Mouse (Mus musculus) forebrain, embryonic 12.5 days (tissue): Measurements from ENCODE around the gene Chrna7. TPM values are rescaled to one million over a fixed set of nuclear protein-coding genes. Genes with fewer than 3 reads are reported as not detected.

Experiments used
- ATAC-seq: fragments of 200-750 bp; cut with Nextera tagmentation; 2 replicates; pipeline ENCODE4 v1.8.0; 2017; ENCODE audit warnings: moderate TSS enrichment; ENCODE audit not compliant: low FRiP score
- H3K27ac ChIP-seq: fragments of 300-500 bp; sonication (generic); 2 replicates; pipeline ENCODE4 v1.5.1; 2016; ENCODE audit warnings: mild to moderate bottlenecking
- H3K27me3 ChIP-seq: fragments of 300-500 bp; sonication (generic); 2 replicates; pipeline ENCODE4 v1.6.1; 2016; ENCODE audit warnings: mild to moderate bottlenecking
- H3K36me3 ChIP-seq: fragments of 300-500 bp; sonication (generic); replicated peaks from 2 replicates; pipeline ENCODE4 v1.6.1; 2016; ENCODE audit warnings: mild to moderate bottlenecking
- H3K4me1 ChIP-seq: fragments of 300-500 bp; sonication (generic); 2 replicates; pipeline ENCODE4 v1.6.1; 2016
- H3K4me2 ChIP-seq: fragments of 300-500 bp; sonication (generic); 2 replicates; pipeline ENCODE4 v1.6.1; 2016; ENCODE audit warnings: mild to moderate bottlenecking, moderate library complexity
- H3K4me3 ChIP-seq: fragments of 300-500 bp; sonication (generic); replicated peaks from 2 replicates; pipeline ENCODE4 v1.5.1; 2016; ENCODE audit warnings: mild to moderate bottlenecking
- H3K9ac ChIP-seq: fragments of 300-500 bp; sonication (generic); 2 replicates; pipeline ENCODE4 v1.6.1; 2016; ENCODE audit warnings: mild to moderate bottlenecking
- H3K9me3 ChIP-seq: fragments of 300-500 bp; sonication (generic); 2 replicates; pipeline ENCODE4 v1.6.1; 2016
- WGBS: fragments of 180-500 bp; shearing (Covaris S2); methylation state at CpG from one replicate; pipeline ENCODE4 v1.1.7; 2016; 5-methylcytosine and 5-hydroxymethylcytosine counted together
- polyA plus RNA-seq: library from polyadenylated mRNA; unstranded; fragments of >200 nt; fragmentation: Nextera tagmentation; extraction: Ambion mirVana; gene quantifications from 2 replicates; pipeline ENCODE4 v1.2.1, GENCODE M21; 2016

Gene Chrna7
- polyA plus RNA-seq, 1 experiment from 2014 or later: 4.3 TPM

- peak; percentile 84; the same call in 1 of the 2 replicates for ATAC-seq
- 21% methylated on average over 7 of the region's 7 CpGs for WGBS
- Histone ChIP-seq H3K4me2 (no peak overlapping the region), H3K9me3 (no peaks in the 10 kb centered on the region), H3K36me3 (no peaks in the 10 kb centered on the region), H3K4me1 (peaks cover 9% of the 10 kb centered on the region; the same call in 1 of the 2 replicates), H3K4me3 (no peak overlapping the region), H3K9ac (no peak overlapping the region), H3K27me3 (no peaks in the 10 kb centered on the region), H3K27ac (no peak overlapping the region)
These were observed 50.0 kb downstream of the Chrna7 start for GRCm38 (mm10) chr7:63162272-63162864.

DNA sequence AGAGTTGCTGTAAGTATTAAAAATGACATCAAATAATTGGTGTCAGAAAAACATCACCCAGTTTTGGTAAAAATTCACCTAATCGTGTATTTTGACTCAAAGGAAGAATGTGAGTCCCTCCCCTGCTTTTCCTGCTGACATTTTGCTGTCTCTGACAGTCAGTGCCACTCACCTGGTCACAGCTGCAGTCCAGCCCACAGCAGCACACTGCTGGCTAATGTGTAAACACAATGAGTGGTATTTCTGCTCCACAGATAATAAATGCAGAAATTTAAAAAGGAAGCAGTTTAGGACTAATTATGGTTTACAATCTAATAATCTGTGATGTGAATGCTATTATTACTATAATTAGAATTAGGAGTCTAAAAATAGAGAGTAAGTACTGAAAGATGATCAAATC, 59.1 kb downstream of the Chrna7 start:
- ATAC-seq: no peak
- no peaks in the 10 kb centered on the region for H3K9me3 ChIP-seq
- H3K4me3 ChIP-seq: no peak overlapping the region
- H3K4me2 ChIP-seq: no peak overlapping the region
- no peak overlapping the region for H3K9ac ChIP-seq
- H3K4me1 ChIP-seq: no peaks in the 10 kb centered on the region
- WGBS: 67% methylated on average over 1 of the region's 1 CpGs
- no peak overlapping the region for H3K27ac ChIP-seq
- H3K27me3 ChIP-seq: no peaks in the 10 kb centered on the region
- no peaks in the 10 kb centered on the region for H3K36me3 ChIP-seq

GRCm38 (mm10) chr7:63148740-63149139, 63.6 kb downstream of the Chrna7 start:
- H3K9me3 ChIP-seq: no peaks in the 10 kb centered on the region
- H3K4me3 ChIP-seq: no peak overlapping the region
- H3K27me3 ChIP-seq: no peaks in the 10 kb centered on the region
- H3K4me1 ChIP-seq: no peaks in the 10 kb centered on the region
- H3K4me2 ChIP-seq: no peak overlapping the region
- 81% methylated on average over 3 of the region's 3 CpGs for WGBS
- no peaks in the 10 kb centered on the region for H3K36me3 ChIP-seq
- no peak overlapping the region for H3K27ac ChIP-seq
- H3K9ac ChIP-seq: no peak overlapping the region
- ATAC-seq: no peak

- H3K9me3 ChIP-seq: no peaks in the 10 kb centered on the region
- ATAC-seq: no peak
- WGBS: 88% methylated on average over 5 of the region's 5 CpGs
These were observed 64.0 kb downstream of the Chrna7 start for GRCm38 (mm10) chr7:63148321-63148720.

DNA sequence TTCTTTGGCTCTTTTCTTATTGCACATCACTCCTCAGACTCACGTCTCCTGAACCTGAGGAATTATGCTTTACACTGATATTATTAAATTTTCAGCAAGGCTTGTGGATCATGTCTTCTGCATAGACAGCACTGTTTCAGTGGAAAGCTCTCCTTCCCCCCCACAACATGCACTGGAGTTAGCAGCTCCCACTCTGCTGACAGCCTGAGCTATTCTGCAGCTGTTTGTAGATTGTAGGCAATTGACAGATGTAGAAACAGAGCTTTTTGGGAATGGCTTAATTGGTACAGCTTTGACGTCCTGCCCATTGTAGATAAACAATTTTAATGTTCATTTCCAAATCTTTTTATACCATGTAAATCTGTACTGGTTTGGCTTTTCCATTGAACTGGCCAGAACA, 89.8 kb downstream of the Chrna7 start:
- H3K27me3 ChIP-seq: no peaks in the 10 kb centered on the region
- H3K9ac ChIP-seq: no peak overlapping the region
- no peaks in the 10 kb centered on the region for H3K4me1 ChIP-seq
- WGBS: 68% methylated on average over 2 of the region's 2 CpGs
- no peak overlapping the region for H3K4me3 ChIP-seq
- no peaks in the 10 kb centered on the region for H3K36me3 ChIP-seq
- no peak overlapping the region for H3K27ac ChIP-seq
- no peaks in the 10 kb centered on the region for H3K9me3 ChIP-seq
- ATAC-seq: no peak
- no peak overlapping the region for H3K4me2 ChIP-seq

More at GRCm38 (mm10) chr7:63148321-63148720, 64.0 kb downstream of the Chrna7 start:
- Histone ChIP-seq H3K9ac (no peak overlapping the region), H3K4me1 (no peaks in the 10 kb centered on the region), H3K4me3 (no peak overlapping the region), H3K27ac (no peak overlapping the region), H3K27me3 (no peaks in the 10 kb centered on the region), H3K36me3 (no peaks in the 10 kb centered on the region), H3K4me2 (no peak overlapping the region)

DNA sequence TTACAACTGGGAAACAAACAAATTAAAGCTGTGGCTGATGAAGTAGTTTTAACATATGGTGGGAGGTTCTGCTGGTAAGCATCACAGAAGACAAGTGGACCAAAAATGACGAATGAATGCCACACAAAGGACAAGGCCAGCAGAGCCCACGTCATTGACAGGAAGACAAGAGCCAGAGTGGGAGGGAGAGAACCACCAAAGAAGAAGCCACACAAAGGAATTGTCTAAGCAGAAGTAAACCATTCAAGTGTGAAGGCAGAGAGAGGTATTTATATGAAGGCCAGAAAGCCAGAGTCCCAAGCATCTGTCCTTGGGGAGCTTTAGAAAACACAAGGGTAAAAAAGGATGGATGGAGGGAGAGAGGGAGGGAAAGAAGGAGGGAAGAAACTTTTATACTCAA, 98.7 kb downstream of the Chrna7 start:
- H3K27ac ChIP-seq: no peak overlapping the region
- no peaks in the 10 kb centered on the region for H3K9me3 ChIP-seq
- ATAC-seq: peak; percentile 14; the same call in 1 of the 2 replicates
- H3K4me2 ChIP-seq: no peak overlapping the region
- no peaks in the 10 kb centered on the region for H3K27me3 ChIP-seq
- peaks cover 5% of the 10 kb centered on the region; the same call in 1 of the 2 replicates for H3K4me1 ChIP-seq
- H3K9ac ChIP-seq: no peak overlapping the region
- WGBS: 5% methylated on average over 2 of the region's 2 CpGs
- no peaks in the 10 kb centered on the region for H3K36me3 ChIP-seq
- no peak overlapping the region for H3K4me3 ChIP-seq

GRCm38 (mm10) chr7:63113252-63113651, 99.1 kb downstream of the Chrna7 start:
- peaks cover 5% of the 10 kb centered on the region; the same call in 1 of the 2 replicates for H3K4me1 ChIP-seq
- no peak overlapping the region for H3K4me2 ChIP-seq
- H3K27me3 ChIP-seq: no peaks in the 10 kb centered on the region
- no peaks in the 10 kb centered on the region for H3K36me3 ChIP-seq
- H3K9ac ChIP-seq: no peak overlapping the region
- H3K27ac ChIP-seq: no peak overlapping the region
- H3K4me3 ChIP-seq: no peak overlapping the region
- no peaks in the 10 kb centered on the region for H3K9me3 ChIP-seq
- ATAC-seq: 0 out of 2 replicates have a peak, but pooled peaks have one; percentile 23
- 80% methylated on average over 2 of the region's 2 CpGs for WGBS

DNA sequence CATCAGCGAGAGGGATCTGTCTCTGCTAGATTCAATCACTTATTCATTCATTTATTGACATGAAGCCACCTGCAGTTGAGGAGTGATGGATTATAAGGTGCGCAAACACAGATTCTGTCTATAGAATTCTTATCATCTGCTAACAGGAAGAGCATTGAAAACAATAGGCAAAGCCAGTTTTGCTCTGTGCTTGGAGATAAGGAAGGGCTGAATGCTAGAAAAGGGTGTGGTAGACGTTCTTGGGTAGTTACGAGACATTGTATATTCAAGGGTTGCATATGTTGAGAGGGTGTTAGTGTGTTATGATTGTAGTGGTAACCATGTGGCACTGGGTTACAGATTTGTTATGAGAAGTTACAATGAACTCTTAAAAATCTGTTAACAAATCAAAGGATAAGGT, 103.0 kb downstream of the Chrna7 start:
- ATAC-seq: no peak
- no peak overlapping the region for H3K4me2 ChIP-seq
- 94% methylated on average over 4 of the region's 4 CpGs for WGBS
- no peaks in the 10 kb centered on the region for H3K9me3 ChIP-seq
- H3K9ac ChIP-seq: no peak overlapping the region
- no peak overlapping the region for H3K4me3 ChIP-seq
- H3K36me3 ChIP-seq: no peaks in the 10 kb centered on the region
- H3K4me1 ChIP-seq: peaks cover 5% of the 10 kb centered on the region; the same call in 1 of the 2 replicates
- H3K27me3 ChIP-seq: no peaks in the 10 kb centered on the region
- no peak overlapping the region for H3K27ac ChIP-seq

DNA sequence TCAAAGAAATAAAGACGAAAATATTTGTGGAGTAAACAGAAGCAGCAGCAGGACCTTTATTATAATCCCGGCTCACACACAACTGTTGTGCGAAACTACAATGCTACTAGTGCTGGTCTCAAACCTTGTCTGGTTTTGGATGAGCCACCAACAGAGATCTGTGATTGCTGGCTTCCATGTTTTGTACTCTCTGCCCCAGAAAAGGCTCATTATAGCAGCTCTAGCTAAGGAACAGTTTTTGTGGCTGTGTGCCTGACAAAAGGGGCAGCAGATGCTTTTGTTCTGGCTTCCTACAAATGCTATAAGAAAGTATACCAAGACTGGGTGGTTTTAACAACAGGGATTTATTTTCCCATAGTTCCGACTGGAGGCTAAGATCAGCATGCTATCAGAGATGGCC, 126.4 kb downstream of the Chrna7 start:
- Histone ChIP-seq H3K9me3 (no peaks in the 10 kb centered on the region), H3K9ac (no peak overlapping the region), H3K4me1 (peaks cover 6% of the 10 kb centered on the region), H3K36me3 (no peaks in the 10 kb centered on the region), H3K4me2 (no peak overlapping the region), H3K27ac (no peak overlapping the region), H3K4me3 (no peak overlapping the region), H3K27me3 (no peaks in the 10 kb centered on the region)
- WGBS: 77% methylated on average over 4 of the region's 4 CpGs
- no peak for ATAC-seq

DNA sequence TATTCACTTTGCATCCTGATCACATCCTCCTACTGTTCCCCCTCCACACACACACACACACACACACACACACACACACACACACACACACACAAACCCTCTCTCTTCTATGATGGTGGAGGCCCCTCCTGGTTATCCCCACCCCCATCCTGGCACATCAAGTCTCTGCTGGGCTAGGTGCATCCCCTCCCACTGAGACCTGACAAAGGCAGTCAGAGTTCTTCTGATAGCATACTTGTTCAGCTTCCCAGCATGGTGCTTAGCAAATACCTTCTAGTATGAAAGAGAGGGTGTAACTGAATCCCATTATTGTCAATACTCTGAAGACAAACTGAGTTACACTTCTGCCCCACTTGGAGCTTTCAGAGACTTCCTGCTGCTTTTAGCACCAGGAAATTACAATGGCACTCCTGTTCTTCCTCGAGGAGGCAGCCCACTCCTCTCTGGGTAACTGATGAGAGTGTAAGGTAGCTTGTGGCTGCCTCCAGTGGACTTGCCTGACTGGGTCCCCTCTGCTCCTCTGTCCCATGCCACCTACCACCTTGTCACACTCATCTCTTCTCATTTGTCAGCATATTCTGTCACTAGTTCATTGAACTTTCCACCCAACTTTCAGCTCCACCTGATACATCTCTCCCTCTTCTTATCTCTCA, 127.9 kb downstream of the Chrna7 start:
- Histone ChIP-seq H3K4me3 (no peak overlapping the region), H3K27me3 (no peaks in the 10 kb centered on the region), H3K9ac (no peak overlapping the region), H3K4me2 (no peak overlapping the region), H3K27ac (no peak overlapping the region), H3K9me3 (no peaks in the 10 kb centered on the region), H3K4me1 (peaks cover 6% of the 10 kb centered on the region), H3K36me3 (no peaks in the 10 kb centered on the region)
- 0% methylated on average over 1 of the region's 1 CpGs for WGBS
- ATAC-seq: no peak; the same call in 1 of the 2 replicates

GRCm38 (mm10) chr7:63060996-63061395, 151.4 kb downstream of the Chrna7 start:
- Histone ChIP-seq H3K4me2 (no peak overlapping the region), H3K27me3 (no peaks in the 10 kb centered on the region), H3K9me3 (no peaks in the 10 kb centered on the region), H3K36me3 (no peaks in the 10 kb centered on the region), H3K4me1 (no peaks in the 10 kb centered on the region), H3K4me3 (no peak overlapping the region), H3K9ac (no peak overlapping the region), H3K27ac (no peak overlapping the region)
- 80% methylated on average over 2 of the region's 2 CpGs for WGBS
- ATAC-seq: no peak
